ENCODE assay signal across 14 mouse cellular contexts in genomic region chr1:64308088-64308487, GRCm38 (mm10).
DNase-seq lines count a peak whose midpoint lies in the region; ATAC-seq and TF ChIP-seq lines count a peak whose summit lies in the region.
"Had no signal": no experiment of that assay in that cellular context is flagged by ENCODE, and none has a peak within 500 bp of the region (broad histone marks: within the 10 kb centered on the region; RNA-seq: fewer than 3 reads in every experiment).

No protein-coding gene starts in this region.

- no peaks in the 10 kb centered on the region for H3K36me3 ChIP-seq in heart, embryonic 11.5 days (ENCODE audit: control insufficient read depth, insufficient read depth, low read length)
- H3K36me3 ChIP-seq in lung, embryonic 14.5 days (ENCODE audit: insufficient read depth): no peaks in the 10 kb centered on the region
- H3K36me3 ChIP-seq in heart, embryonic 14.5 days (ENCODE audit: control insufficient read depth, insufficient read depth, low read length): no peaks in the 10 kb centered on the region
- H3K36me3 ChIP-seq: embryonic facial prominence, embryonic 13.5 days; limb, embryonic 12.5 days had no signal

- 71% methylated on average over 10 of the region's 10 CpGs for WGBS in heart, embryonic 11.5 days (ENCODE audit: insufficient replicate concordance)
- WGBS in lung, embryonic 14.5 days: 39% methylated on average over 10 of the region's 10 CpGs
- WGBS in heart, embryonic 14.5 days: 65% methylated on average over 10 of the region's 10 CpGs

- no peak for TF ChIP-seq CTCF in lung, embryonic 14.5 days (IDR thresholded peaks at IDR 0.05; ENCODE audit: low read depth)

- no peaks in the 10 kb centered on the region for H3K9me3 ChIP-seq in heart, embryonic 11.5 days (replicated peaks; ENCODE audit: control insufficient read depth, low read length)
- H3K9me3 ChIP-seq in lung, embryonic 14.5 days (ENCODE audit: low read depth, low read length): no peaks in the 10 kb centered on the region
- no peaks in the 10 kb centered on the region for H3K9me3 ChIP-seq in heart, embryonic 14.5 days (ENCODE audit: control insufficient read depth, low read length)
- H3K9me3 ChIP-seq: embryonic facial prominence, embryonic 13.5 days; limb, embryonic 12.5 days had no signal

- no peak overlapping the region for H3K4me3 ChIP-seq in heart, embryonic 11.5 days (ENCODE audit: low read depth, low read length)
- H3K4me3 ChIP-seq in lung, embryonic 14.5 days (ENCODE audit: low read depth, low read length): no peak overlapping the region
- H3K4me3 ChIP-seq in heart, embryonic 14.5 days (ENCODE audit: control insufficient read depth in 1 of 2, insufficient read depth in 1 of 2, low read depth in 1 of 2, low read length in 2 of 2): no peak overlapping the region
- H3K4me3 ChIP-seq: embryonic facial prominence, embryonic 13.5 days; layer of hippocampus, adult 2 months; limb, embryonic 12.5 days had no signal

- H3K4me1 ChIP-seq in heart, embryonic 11.5 days (ENCODE audit: control insufficient read depth, insufficient read depth, low read length): peaks cover 8% of the 10 kb centered on the region; the same call in 1 of the 2 replicates
- H3K4me1 ChIP-seq in lung, embryonic 14.5 days (ENCODE audit: insufficient read depth): peaks cover 4% of the 10 kb centered on the region; the same call in 1 of the 2 replicates
- H3K4me1 ChIP-seq in heart, embryonic 14.5 days (ENCODE audit: control insufficient read depth in 2 of 2, insufficient read depth in 2 of 2, low read length in 2 of 2): peaks cover 15 to 28% of the 10 kb centered on the region in 2 experiments
- H3K4me1 ChIP-seq: limb, embryonic 12.5 days had no signal

- no peak for ATAC-seq in heart, embryonic 11.5 days (replicated peaks; ENCODE audit: insufficient number of reproducible peaks, low FRiP score, low TSS enrichment)
- no peak for ATAC-seq in lung, embryonic 14.5 days (ENCODE audit: insufficient read depth)
- no peak for ATAC-seq in heart, embryonic 14.5 days (ENCODE audit: insufficient number of reproducible peaks, insufficient read depth, low FRiP score, low read depth)
- ATAC-seq: midbrain, embryonic 16.5 days had no signal

- H3K9ac ChIP-seq in heart, embryonic 11.5 days (ENCODE audit: low read depth, low read length): no peak overlapping the region
- no peak overlapping the region for H3K9ac ChIP-seq in lung, embryonic 14.5 days
- no peak overlapping the region for H3K9ac ChIP-seq in heart, embryonic 14.5 days (ENCODE audit: low read length)
- H3K9ac ChIP-seq: embryonic facial prominence, embryonic 13.5 days; limb, embryonic 12.5 days had no signal

- H3K27me3 ChIP-seq in heart, embryonic 11.5 days (ENCODE audit: control insufficient read depth, insufficient read depth, low read length): no peaks in the 10 kb centered on the region
- H3K27me3 ChIP-seq in lung, embryonic 14.5 days (ENCODE audit: insufficient read depth, low read length): no peaks in the 10 kb centered on the region
- no peaks in the 10 kb centered on the region for H3K27me3 ChIP-seq in heart, embryonic 14.5 days (ENCODE audit: control insufficient read depth, insufficient read depth, low read length)
- H3K27me3 ChIP-seq: embryonic facial prominence, embryonic 13.5 days; limb, embryonic 12.5 days had no signal

- no peak for DNase-seq in heart, postnatal 36 days
- DNase-seq in lung, embryonic 14.5 days: peak; percentile 74
- no peak for DNase-seq in lung, postnatal 4 days
- peak; percentile 14 for DNase-seq in skeletal muscle tissue, adult 2 months (ENCODE audit: low read depth, low spot score)
- no peak for DNase-seq in thymus, postnatal 14 days
- no peak for DNase-seq in left cerebral cortex, adult 8-10 months (ENCODE audit: low spot score in 2 of 2)
- DNase-seq: adrenal gland, postnatal 14 days; cerebellum, postnatal 10 days had no signal

- H3K4me2 ChIP-seq in heart, embryonic 11.5 days: no peak overlapping the region
- no peak overlapping the region for H3K4me2 ChIP-seq in lung, embryonic 14.5 days
- no peak overlapping the region for H3K4me2 ChIP-seq in heart, embryonic 14.5 days (ENCODE audit: low read length)
- H3K4me2 ChIP-seq: embryonic facial prominence, embryonic 13.5 days; limb, embryonic 12.5 days had no signal

- 0 out of 2 replicates have a peak overlapping the region, but pooled peaks have one; percentile 10 for H3K27ac ChIP-seq in heart, embryonic 11.5 days (ENCODE audit: low read depth, low read length)
- H3K27ac ChIP-seq in lung, embryonic 14.5 days (ENCODE audit: low read depth): no peak overlapping the region; the same call in 1 of the 2 replicates
- H3K27ac ChIP-seq in heart, embryonic 14.5 days (replicated peaks in 1 of 2; ENCODE audit: control insufficient read depth in 1 of 2, insufficient read depth in 1 of 2, low read depth in 2 of 2, low read length in 2 of 2): peak overlapping the region; percentile 43 to 49; a peak in 3 of 4 replicates
- H3K27ac ChIP-seq: embryonic facial prominence, embryonic 13.5 days; layer of hippocampus, adult 2 months; limb, embryonic 12.5 days had no signal

- intact Hi-C loops in heart, postnatal 36 days (cut with DNase I): no loop called here

Comparison
In these comparisons a context has a peak if more than half of its experiments do, and no peak if none do; other contexts are left out.
1. DNase-seq: peak in lung, embryonic 14.5 days (single experiment) and skeletal muscle tissue, adult 2 months (single experiment); none in heart, postnatal 36 days (0 of 2), lung, postnatal 4 days (0 of 2), thymus, postnatal 14 days (single experiment) and left cerebral cortex, adult 8-10 months (0 of 2).